Mouse (Mus musculus) MN1 (cell line): ENCODE results near the gene Mapk8ip1.
A peak's percentile ranks its signal among the peaks of the same experiment; 100 is the strongest.

ENCODE experiments used
- DNase-seq: peaks from one replicate; pipeline ENCODE4 v3.0.0-alpha.2; 2016; ENCODE audit warnings: low spot score

The Mapk8ip1 gene

DNA sequence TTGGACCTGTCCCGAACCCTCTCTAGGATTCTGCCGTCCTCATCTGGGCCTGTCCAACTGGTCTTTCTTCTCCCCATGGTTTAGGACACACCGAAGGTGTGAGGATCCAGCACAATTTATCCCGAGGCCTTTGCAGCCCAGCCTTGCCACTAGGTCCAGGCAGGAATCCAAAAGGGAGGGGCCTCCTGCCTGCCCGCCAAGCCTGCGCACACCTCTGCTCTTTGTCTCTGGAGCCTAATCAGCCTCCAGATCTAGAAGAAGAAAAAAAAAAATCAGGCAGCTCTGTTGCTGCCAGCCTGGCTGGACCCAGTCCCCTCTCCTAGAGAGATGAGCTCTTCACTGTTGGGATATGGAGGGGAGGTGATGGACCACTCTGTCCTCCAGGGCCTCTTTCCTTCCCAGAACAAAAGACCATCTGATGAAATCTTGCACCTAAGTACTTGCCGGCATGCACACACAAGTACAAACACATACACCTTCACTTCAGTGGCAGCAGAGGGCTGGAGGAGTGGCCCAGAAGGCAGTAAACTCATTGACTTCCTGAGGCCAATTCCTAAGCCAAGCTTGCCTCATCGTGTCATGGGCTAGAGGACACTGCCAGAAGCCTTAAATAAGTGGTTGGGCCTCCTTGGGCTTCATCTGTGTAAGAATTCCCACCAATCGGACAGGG, 28.2 kb downstream of the Mapk8ip1 start:
- peak; percentile 88 for DNase-seq

DNA sequence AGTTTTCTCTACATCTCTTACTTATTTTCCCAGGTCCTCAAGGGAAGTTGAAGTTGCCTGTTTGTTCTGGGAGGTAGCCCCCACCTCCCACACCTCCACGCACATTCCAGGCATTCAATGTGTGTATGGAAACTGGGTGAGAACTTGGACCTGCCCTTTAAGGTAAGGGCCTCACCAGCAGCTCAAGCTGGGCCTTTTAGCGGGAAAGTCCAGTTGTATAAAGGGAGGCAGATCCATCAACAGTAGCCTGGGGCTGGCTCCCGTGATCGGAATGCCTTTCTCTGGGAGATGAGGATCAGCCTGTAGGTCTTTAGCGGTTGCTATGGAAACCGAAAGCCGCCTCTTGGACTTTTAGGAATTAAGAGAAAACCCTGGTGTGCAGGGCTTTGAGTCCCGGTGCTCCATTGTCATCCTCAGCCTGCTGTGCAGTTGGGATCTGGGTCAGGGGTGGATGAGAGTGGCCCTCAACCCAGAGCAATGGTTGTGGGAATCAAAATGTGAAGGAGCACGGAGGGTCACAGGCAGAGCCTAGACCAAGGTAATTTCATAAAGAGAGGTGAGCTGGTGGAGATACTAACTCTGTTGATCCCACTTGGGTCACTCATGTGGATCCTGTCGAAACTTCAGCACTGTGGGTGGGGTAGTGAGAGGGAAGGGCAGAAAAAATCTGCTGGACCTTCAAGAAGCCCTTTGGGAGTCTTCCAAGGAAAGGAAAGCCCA, 28.9 kb downstream of the Mapk8ip1 start:
- peak; percentile 30 for DNase-seq

DNA sequence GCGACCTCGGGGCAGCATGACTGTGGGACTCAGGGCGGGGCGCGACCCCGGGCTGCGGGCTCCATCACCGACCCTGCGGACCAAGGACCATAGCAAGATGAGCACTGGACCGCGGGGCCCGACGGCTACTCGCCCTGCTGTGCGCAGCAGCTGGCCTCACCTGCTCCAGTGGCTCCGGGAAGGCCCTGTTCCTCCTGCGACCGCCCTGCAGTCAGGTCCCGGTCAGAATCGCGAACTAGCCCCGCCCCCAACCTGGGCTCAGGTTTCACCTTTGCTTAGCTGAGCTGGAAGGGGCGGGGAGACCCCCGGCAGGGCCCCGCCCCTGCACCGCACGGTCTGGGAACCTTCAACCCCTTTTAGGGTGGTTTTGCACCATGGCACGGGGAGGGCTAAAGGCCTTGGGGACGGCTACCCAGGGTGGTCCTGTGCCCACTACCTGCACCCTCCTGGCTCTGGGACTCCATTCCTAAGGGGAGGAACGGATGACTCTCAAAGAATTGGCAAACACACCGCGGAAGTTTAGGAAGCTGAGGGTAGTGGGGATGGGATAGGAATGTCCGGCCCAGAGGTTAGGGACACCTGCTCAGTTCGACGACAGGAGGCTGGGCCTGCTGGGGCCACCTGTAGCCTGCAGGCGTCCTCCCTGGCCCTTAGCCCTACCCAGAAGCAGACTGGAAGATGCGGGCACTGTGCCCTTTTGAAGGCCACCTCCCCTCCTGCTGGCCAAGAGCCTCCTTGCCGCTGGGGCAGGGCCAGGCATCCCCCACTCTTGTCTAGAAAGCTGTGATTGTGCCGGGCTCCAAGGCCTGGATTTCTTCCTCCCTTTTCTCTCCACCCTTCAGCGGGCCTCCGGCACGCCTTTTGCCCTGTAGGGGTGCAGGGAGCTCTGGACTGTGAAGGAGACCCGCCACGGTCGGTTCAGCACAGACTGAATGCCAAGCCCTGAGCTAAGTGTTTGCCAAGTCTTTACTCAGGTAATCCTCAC, 29.9 kb downstream of the Mapk8ip1 start:
- DNase-seq, result no peak

DNA sequence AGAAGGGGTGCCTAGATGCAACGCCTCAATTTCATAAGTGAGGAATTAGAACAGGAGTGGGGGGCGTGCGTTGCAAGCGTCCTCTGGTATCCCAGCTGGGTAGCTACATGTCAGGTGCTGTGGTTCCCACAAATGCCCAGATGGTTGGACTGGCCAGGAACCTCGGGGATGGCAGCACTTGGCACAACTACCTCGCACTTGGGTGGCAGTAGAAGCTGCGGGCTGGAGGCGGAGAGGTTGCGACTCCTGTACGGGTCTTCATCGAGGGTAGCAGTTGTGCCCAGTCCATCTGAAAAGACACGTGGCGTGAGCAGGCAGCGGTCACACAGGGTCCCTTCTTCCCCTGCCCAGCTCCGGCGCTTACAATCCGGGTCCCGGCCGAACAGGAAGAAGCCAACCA, 30.7 kb downstream of the Mapk8ip1 start:
- DNase-seq, result no peak

DNA sequence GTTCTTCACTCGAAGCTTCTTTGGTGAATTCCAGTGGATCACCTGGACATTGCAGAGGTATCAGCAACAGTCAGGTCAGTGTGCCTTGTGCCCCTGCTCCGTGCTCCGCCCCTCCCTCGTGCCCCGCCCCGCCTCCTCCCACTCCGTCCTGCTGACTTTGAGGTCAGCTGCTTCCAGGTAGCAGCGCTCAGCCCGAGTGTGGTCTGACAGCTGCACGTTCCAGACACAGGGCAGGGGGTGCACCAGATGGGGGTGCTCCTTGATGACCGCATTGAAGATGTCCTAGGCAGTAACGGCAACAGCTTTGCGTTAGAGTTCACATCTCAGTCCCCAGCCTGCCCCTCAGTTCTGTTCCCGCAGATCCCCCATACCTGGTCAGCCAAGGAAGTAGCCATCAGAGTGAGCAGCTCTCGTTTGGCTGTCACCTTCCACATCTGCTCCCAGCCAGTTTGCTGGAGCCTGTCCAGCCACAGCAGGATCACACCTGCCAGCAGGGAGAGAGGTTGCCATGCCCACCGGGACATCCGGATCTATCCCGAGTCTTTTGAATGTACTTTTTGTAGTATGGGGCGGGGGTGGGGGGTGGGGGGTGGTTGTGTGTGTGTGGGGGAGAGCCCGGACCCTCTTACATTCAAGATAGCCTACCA, 33.6 kb downstream of the Mapk8ip1 start:
- DNase-seq, result no peak

DNA sequence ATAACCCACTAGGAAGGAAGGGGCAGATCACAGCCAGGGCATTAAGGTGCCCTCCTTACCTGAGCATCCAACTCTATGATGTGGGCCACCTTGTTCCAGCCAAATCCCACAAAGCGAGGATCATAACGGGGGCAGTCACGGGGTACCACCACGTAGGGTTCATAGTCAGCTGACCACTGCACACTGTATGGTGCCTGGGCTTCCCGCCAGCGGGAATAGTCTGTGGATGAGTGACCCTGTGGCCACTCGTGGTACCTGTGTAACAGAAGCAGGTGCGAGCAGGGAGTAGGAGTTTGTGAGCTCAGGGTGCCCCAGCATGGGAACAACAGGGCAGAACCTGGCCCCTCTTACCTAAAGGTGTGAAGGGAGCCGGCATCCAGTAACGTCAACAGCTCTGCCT, 35.5 kb downstream of the Mapk8ip1 start:
- no peak for DNase-seq

DNA sequence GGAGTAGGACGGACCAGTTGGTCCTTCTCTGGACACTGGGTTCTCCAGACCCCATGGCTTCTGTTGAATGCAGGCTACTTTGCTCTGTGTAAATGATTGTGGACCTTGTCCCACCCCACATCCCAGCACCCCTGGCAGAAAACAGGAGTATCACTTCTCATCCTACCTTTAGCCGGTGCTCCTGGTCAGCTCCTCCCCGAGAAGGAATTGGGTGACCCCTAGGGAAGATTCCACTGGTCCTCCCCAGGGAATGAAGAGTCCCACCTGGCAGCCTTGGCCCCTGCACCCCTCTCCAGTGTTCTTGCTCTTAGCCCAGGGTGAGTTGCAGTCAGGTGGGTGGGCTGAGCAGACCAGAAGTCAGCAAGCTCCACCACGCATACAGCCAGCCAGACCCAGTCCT, 37.0 kb downstream of the Mapk8ip1 start:
- DNase-seq, result no peak

DNA sequence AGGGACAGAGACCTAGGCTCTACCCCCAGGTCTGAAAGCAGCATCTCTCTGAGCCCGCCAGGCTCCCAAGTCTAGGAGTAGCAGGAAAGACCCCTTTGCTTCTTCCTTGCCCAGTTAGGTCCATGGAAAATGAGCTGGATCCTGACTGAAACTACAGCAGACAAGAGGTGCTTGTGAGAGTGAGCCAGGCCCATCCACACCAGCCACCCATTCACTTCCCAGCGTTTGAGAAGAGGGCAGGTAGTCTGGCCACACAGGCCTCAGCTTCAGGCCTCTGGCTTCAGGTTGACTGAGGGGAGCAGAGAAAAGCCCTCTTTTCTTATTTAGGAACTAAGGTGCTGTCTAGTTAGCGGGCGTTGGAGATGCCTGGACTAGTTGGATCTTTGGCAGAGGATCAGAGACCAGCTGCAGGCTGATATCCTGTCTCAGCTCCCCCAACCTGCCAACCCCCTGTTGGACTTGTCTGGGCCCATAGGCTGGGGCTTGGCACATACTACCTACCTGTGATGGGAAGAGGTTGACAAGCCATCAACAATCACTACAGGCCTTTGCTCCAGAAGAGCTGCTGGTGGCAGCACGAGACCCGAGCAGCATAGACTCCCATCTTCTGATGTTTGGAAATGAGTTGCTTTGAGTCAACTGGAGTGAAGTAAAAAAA, 38.4 kb downstream of the Mapk8ip1 start:
- no peak for DNase-seq

DNA sequence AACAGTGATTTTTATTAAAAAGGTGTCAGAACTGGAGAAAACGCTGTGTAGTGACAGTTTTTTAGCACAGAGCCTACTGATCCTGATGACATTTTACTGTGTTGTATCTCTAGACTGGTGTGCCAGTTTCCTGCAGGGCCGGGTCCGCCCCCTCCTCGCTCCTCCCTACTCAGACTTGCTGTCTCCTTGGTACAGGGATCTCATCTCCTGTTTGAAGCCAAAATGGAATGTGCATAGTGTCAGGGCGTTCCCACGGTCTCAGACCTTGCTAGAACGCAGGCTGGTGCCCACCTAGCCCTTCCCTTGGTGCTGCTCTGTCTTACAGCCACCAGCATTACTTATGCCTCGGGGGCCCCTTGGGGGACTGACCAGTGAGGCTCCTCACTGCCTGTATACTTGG, 39.3 kb downstream of the Mapk8ip1 start:
- DNase-seq, result no peak

DNA sequence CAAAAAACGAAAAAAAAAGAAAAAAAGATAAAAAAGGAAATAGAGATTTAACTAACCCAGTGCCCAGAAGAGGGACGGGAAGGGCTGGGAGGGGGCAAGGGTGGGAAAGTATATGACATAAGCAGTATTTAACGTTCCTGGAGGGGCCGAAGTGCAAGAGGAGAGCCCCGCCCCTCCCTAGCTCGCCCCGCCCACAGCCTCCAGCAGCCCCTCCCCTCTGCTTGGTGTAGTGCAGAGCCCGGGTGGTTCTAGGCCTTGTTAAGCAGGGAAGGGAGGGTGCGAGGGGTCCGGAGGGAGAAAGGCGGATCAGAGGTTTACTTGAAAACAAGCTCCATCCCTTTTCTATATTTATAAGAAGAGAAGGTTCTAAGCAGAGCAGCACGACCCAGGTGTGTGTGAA, 40.2 kb downstream of the Mapk8ip1 start:
- no peak for DNase-seq

DNA sequence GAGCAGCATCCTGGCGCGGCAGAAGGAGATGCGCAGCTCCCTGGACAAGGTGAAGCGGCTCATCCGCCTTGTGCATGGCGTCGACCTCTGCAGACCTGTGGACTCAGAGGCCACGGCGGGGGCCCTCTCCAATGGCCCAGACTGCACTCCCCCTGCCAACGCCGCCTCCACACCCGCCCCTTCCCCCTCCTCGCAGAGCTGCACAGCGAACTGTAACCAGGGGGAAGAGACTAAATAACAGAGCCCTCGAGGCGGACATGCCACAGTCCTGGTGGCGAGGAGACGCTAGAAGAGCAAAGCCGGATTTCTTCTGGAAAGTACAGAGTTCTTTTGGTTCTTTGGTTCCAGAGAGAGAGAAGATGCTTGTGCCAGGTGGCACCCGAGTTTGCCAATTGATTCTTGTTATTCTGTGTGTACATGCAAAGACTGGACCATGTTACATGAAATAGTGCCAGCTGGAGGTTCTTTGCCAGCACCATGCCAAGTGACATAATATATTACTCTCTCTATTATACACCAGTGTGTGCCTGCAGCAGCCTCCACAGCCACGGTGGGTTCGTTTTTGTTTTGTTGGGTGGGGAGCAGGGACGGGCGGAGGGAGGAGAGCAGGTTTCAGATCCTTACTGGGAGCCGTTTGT, 40.8 kb downstream of the Mapk8ip1 start:
- DNase-seq, result no peak

DNA sequence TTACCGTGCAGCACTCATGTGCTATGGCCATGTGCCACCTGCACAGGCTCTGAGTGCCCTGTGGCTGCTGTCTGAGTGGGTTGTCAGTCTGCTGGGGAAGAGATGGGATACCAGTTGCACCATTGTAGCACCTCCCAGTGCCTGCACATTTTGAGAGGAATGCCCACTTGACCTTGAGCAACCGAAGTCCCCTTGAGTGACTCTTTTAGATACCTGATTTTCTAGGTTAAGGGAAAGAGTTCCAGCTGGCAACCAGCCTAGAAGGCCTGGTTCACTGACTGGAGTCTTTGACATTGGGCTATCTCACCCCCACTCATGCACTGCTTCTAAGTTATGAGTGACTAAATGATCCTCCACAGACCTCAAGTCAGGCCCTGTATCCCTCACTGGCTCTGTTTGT, 41.8 kb downstream of the Mapk8ip1 start:
- DNase-seq, result no peak

DNA sequence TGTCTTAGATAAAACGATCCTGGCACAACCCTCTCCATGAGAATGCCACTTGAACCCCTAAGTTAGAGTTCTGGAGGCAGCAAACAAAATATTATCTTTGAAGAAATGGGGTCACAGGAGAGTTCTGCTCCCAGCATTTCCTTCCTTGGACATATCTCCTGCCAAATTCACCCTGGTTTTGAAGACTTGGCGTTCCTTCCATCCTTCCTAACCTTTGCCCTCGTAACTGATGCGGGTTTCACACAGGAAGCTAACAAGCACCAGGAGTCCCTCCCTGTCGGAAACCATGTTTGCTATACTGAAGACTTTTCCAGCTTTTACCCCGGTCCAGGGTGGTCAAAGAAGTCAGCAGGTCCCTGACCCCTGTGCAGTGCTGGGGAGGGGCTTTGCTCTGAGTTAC, 46.8 kb downstream of the Mapk8ip1 start:
- no peak for DNase-seq

DNA sequence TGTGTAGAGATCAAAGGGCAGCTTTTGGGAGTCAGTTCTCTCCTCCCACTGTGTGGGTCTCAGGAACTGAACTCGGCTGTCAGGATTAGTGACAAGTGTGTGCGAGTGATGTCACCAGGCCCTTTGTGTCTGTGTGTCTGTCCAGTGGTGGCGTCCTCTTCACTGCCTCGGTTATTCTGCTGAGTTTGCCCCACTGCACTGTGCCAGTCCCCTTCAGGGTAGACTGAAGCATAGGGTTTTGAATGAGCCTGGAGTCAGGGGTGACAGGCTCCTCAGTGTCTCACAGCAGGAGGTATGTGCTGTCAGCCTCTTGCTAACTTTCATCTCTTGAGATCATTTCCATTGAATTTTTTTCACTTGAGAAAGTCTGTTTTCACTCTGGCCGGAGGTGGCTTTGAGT, 47.7 kb downstream of the Mapk8ip1 start:
- DNase-seq, result no peak

DNA sequence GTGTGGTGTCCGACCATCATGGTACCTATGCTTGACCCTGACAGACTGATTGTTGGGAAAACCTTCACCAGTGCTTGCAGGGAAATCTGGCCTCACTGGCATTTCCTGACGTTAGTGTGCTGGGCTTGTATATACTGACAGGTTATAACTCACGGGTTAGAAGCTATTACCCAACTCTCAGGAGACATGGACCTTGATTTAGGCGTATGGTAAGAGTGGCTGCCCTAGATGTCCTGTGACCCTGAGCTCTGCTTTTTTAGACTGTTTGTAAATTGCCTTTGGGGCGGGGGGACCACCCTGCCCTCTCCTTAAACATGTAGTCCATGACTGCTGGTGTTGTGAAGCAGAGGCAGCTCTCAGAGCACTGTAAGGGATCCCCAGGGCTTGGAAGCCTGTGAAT, 50.4 kb downstream of the Mapk8ip1 start:
- DNase-seq, result no peak

DNA sequence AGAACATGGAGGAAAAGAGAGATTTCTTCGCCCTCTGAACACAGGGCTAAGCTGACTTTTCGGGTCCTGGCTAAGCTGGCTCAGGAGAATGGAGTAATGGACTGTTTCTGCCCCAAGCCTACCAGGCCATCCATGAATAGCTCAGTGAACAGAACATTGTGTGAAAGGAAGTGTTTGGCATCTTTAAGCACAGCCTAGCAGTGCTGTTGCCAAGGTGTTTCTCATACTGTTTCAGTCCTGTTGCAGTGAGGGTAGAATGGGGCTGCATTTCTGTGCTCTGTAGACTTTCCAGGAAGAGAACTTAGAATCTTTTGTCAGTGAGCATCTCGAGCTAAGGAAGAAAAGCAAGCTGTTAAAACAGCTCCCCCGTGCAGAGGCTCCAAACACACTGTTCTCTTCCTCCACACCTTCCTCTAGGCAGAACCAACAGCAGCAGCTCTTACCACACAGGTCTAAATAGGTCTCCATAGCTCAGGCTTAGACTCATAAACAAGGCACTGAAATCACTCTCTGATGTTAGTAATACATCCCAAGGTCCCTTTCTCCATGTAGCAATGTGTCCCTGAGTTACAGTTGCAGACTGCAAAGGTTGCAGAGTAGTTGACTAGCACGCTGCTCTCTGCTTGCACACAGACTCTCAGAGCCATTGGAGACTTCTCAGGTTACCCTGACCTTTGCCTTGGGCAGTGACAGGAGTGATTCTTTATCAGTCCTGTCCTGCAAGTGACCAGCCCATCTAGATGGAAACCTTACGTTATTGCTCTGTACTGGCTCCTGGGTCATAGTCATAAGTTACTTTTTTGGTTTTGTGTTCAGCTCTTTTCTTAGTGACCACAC, 51.3 kb downstream of the Mapk8ip1 start:
- DNase-seq, result no peak

DNA sequence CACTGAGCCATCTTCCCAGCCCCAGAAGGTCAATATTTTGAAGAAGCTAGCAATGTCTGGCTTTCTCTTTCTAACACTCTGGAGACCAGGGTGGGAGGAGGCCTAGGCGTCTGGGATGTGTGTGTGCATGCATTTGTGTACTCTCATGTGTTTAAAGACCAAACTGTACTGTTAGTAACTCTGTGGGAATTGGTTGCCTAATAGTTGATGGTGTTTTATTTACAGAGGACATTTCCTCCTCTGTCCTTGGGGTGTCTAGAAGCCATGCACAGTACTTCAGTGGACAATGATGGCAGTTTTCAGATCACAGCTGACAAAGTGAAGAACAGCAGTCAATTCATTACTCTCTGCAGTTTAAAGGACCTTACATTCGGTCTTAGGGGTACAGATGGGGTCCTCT, 53.9 kb downstream of the Mapk8ip1 start:
- DNase-seq, result no peak

DNA sequence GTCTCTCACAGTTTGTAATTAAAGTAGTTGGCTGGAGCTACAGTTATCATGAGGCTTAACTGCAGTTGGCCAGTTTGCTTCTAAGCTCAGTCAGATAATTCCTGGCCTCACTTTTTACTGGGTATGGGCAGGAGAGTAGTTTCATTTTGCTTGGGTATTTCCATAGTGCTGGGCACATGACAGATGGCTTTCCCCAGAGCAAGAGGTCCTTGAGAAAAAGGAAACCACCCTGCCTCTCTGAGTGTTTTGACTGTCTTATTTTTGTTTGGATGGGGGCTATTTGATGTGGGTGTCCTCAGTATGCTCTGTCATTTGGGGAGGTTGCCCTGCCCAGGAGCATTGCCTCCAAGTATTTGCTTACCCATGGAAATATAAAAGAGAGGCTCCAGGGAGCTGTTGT, 58.6 kb downstream of the Mapk8ip1 start:
- DNase-seq, result no peak
